Mouse (Mus musculus) macrophage (primary cell): Measurements from ENCODE around the gene Nanog. TPM values are rescaled to one million over a fixed set of nuclear protein-coding genes. Genes with fewer than 3 reads are reported as not detected.

Experiments
- H3K27ac ChIP-seq: fragments of 350-480 bp; formaldehyde crosslinking; 2 replicates; pipeline ENCODE4 v1.9.0; 2021
- H3K36me3 ChIP-seq: fragments of 350-480 bp; formaldehyde crosslinking; 2 replicates; pipeline ENCODE4 v1.9.0; 2021; ENCODE audit errors: inconsistent target
- H3K4me3 ChIP-seq: fragments of 350-480 bp; formaldehyde crosslinking; 2 replicates; pipeline ENCODE4 v1.9.0; 2021; ENCODE audit errors: inconsistent target
- H3K79me2 ChIP-seq: fragments of 350-480 bp; formaldehyde crosslinking; 2 replicates; pipeline ENCODE4 v1.9.0; 2021; ENCODE audit errors: inconsistent target
- WGBS: methylation state at CpG from one replicate; pipeline ENCODE4 v1.1.7; 2026; ENCODE audit warnings: inconsistent platforms; ENCODE audit not compliant: missing documents; 5-methylcytosine and 5-hydroxymethylcytosine counted together
- polyA plus RNA-seq: library from polyadenylated mRNA; stranded (reverse); fragments of 250-400 nt; gene quantifications from 3 replicates; pipeline ENCODE4 v1.2.4, GENCODE M21; 2018; ENCODE audit warnings: inconsistent platforms

Nanog gene
- polyA plus RNA-seq, 1 experiment from 2014 or later, result not detected

DNA sequence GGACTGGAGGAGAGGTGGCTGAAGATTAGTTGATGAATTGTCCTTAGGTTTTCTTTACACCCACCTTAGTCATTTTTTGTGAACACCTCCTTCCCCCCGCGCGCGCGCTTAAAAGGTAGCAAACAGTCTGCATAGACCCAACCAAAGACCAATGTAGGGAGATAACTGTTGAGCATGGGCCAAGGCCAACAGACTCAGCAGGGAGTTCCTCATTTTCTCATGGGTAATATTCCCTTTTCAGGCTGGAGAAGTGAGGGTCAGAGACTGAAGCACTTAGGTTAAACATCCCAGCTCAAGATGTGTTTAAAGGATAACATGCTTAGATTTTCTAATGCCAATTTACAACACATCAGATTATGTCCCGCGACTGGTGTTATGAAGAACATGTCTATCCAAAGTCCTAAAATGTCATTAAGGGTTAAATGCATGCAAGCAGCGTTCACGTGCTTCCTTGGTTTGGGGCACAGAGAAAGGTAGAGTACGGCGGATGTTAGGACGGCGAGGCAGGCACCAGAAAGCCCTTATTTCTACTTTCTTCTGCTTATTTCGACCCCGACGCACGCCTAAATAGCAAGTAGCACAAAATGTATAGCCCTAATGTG lies 56.7 kb downstream of the Nanog start:
- H3K79me2 ChIP-seq, result no peaks in the 10 kb centered on the region
- no peaks in the 10 kb centered on the region for H3K36me3 ChIP-seq
- no peak overlapping the region for H3K27ac ChIP-seq
- 5% methylated on average over 16 of the region's 17 CpGs for WGBS
- H3K4me3 ChIP-seq, result no peak overlapping the region

Other genes with a start within 250 kb of the Nanog start
- gene Rimklb, start 208.7 kb upstream of the Nanog start, polyA plus RNA-seq, result not detected in 3 replicates
- not detected in 3 replicates for gene Mfap5, start 201.6 kb upstream of the Nanog start, polyA plus RNA-seq
- 0.13 TPM in 1 of 3 replicates, not detected in the others for gene Aicda, start 153.7 kb upstream of the Nanog start, polyA plus RNA-seq
- gene Apobec1, start 105.0 kb upstream of the Nanog start, polyA plus RNA-seq, result 444 to 687 TPM (median 596 TPM) in 3 replicates
- 23.1 to 29.1 TPM (median 26.4 TPM) in 3 replicates for gene Gdf3, start 97.4 kb upstream of the Nanog start, polyA plus RNA-seq
- 1.3 to 3.4 TPM (median 1.4 TPM) in 3 replicates for gene Dppa3, start 81.1 kb upstream of the Nanog start, polyA plus RNA-seq
- 2.4 to 6.9 TPM (median 3.4 TPM) in 3 replicates for gene Slc2a3, start 94.2 kb downstream of the Nanog start, polyA plus RNA-seq
- 12.2 to 18.5 TPM (median 15.1 TPM) in 3 replicates for gene Foxj2, start 112.4 kb downstream of the Nanog start, polyA plus RNA-seq
- gene C3ar1, start 148.7 kb downstream of the Nanog start, polyA plus RNA-seq, result 541 to 857 TPM (median 783 TPM) in 3 replicates
- gene Necap1, start 167.0 kb downstream of the Nanog start, polyA plus RNA-seq, result 43.5 to 54.5 TPM (median 45.5 TPM) in 3 replicates
- 65.6 to 266 TPM (median 257 TPM) in 3 replicates for gene Clec4a1, start 214.4 kb downstream of the Nanog start, polyA plus RNA-seq
- 62.0 to 300 TPM (median 177 TPM) in 3 replicates for gene Clec4a3, start 245.0 kb downstream of the Nanog start, polyA plus RNA-seq